Mouse (Mus musculus) small intestine, adult 2 months (tissue): Measurements from ENCODE around the gene Arid5a. TPM values are rescaled to one million over a fixed set of nuclear protein-coding genes. Genes with fewer than 3 reads are reported as not detected.
A peak's percentile ranks its signal among the peaks of the same experiment; 100 is the strongest.

Experiments used
- H3K27ac ChIP-seq: fragments of 200-500 bp; 2 replicates; pipeline ENCODE4 v1.5.1; 2012; ENCODE audit warnings: low read depth, low read length, control low read depth, inconsistent platforms; ENCODE audit not compliant: insufficient read depth
- H3K27me3 ChIP-seq: fragments of 200-500 bp; 2 replicates; pipeline ENCODE4 v1.6.1; 2012; ENCODE audit warnings: mild to moderate bottlenecking, moderate library complexity, low read length, inconsistent platforms; ENCODE audit not compliant: control insufficient read depth, insufficient read depth
- H3K36me3 ChIP-seq: fragments of 200-500 bp; 2 replicates; pipeline ENCODE4 v1.6.1; 2012; ENCODE audit warnings: mild to moderate bottlenecking, low read length, control low read depth, inconsistent platforms; ENCODE audit not compliant: control insufficient read depth, insufficient read depth
- H3K4me1 ChIP-seq: fragments of 200-500 bp; 2 replicates; pipeline ENCODE4 v1.6.1; 2012; ENCODE audit warnings: low read length, inconsistent platforms, mixed read lengths; ENCODE audit not compliant: control insufficient read depth, insufficient read depth, insufficient read length
- H3K4me3 ChIP-seq: fragments of 200-500 bp; 2 replicates; pipeline ENCODE4 v1.5.1; 2012; ENCODE audit warnings: low read depth, mild to moderate bottlenecking, control low read depth, inconsistent platforms, low read length, moderate library complexity
- CTCF ChIP-seq: fragments of 200-500 bp; IDR thresholded peaks from 2 replicates; pipeline ENCODE4 v1.5.1; 2012; ENCODE audit warnings: low read depth, mild to moderate bottlenecking, control low read depth, inconsistent platforms, low read length, moderate library complexity, mixed read lengths; ENCODE audit not compliant: insufficient replicate concordance, insufficient read length; ENCODE audit errors: extremely low read depth
- POLR2A ChIP-seq: fragments of 200-500 bp; IDR thresholded peaks from 2 replicates; pipeline ENCODE4 v1.6.1; 2012; ENCODE audit warnings: low read depth, mild to moderate bottlenecking, control low read depth, inconsistent platforms, low read length, moderate library complexity
- WGBS: fragments of 180-500 bp; shearing (Covaris S2); methylation state at CpG from one replicate; pipeline ENCODE4 v1.1.7; 2018; 5-methylcytosine and 5-hydroxymethylcytosine counted together
- polyA plus RNA-seq: library from polyadenylated mRNA; depleted of rRNA; stranded (reverse); fragments of >200 nt; gene quantifications from 2 replicates; pipeline ENCODE4 v1.2.3, GENCODE M21; 2012

Gene Arid5a
- polyA plus RNA-seq, 1 experiment: 11.1 TPM

DNA sequence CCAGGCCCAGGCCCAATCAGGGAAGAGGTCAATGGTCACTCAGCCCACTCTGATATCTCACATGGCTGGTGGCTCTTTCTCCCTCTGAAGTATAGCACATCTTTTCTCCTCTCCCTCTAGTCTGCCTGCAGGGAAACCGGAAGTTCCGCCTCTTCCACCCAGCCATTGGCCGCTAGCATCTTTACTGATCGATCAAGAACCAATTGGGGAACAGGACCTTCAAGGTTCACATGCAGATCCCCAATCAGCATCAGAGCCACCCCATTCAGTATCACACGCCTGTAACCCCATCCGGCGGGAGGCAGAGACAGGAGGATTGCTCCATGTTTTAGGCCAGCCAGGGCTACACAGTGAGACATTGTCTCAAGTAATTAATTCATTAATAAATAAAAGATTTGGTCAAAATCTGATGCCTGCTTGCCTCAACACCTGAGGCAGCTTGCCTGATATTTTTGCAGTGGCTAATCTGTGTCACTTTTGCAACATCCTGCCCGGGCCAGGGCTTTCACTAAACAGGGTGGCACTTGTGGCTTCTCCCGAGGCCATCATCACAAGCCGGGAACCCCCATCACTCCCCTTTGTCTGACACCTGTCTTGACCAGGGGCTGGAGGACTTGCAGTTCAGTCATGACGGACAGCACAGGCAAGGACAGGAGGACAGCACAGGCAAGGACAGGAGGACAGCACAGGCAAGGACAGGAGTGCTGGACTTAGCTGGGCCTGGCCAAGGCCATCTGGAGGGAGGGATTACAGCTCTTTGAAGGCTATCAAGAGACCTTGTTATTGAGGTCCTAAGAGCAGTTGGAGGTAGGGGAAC, 7.6 kb downstream of the Arid5a start:
- no peak for TF ChIP-seq POLR2A
- Histone ChIP-seq H3K27ac (no peak overlapping the region), H3K4me3 (no peak overlapping the region), H3K27me3 (no peaks in the 10 kb centered on the region), H3K4me1 (peaks cover 2% of the 10 kb centered on the region), H3K36me3 (peaks cover 14% of the 10 kb centered on the region)
- WGBS: 92% methylated on average over 11 of the region's 11 CpGs

DNA sequence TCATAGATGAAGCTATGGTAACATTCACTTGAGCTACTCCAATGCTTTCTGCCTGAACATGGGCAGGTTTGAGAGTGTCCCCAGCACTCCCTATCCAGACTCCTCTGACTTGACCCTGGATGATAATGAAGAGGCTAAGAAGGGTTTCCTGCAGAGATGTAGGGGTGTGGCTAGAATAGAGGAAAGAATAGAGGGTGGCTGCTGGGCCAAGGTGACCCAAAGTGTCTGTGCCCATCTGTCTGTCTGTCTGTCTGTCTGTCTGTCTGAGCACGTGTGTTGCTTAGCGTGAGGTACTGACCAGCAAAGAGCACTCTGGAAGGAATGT, 8.2 kb downstream of the Arid5a start:
- H3K27me3 ChIP-seq: no peaks in the 10 kb centered on the region
- H3K4me1 ChIP-seq: peaks cover 2% of the 10 kb centered on the region
- no peak overlapping the region for H3K4me3 ChIP-seq
- TF ChIP-seq CTCF (no peak), POLR2A (no peak)
- 92% methylated on average over 2 of the region's 2 CpGs for WGBS
- H3K27ac ChIP-seq: no peak overlapping the region
- peaks cover 19% of the 10 kb centered on the region for H3K36me3 ChIP-seq

DNA sequence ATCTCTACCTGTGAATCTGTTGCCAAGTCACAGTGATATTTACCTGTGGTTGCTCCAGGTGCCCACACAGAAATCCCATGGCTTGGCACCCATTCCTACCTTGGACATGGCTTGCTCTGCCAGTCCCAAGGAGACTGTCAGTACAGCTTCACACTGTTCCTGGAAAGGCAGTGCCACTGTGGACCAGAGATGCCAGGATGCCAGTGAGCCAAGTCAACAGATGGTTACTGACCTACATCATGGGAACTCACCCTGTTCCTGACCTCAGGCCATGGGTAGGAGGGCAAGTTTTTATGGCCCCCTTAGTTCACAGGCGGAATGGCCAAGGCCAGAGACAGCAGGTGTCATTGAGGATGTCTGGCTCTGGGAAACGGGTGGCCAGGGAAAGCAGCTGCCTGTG, 13.6 kb downstream of the Arid5a start:
- no peaks in the 10 kb centered on the region; the same call in 1 of the 2 replicates for H3K4me1 ChIP-seq
- H3K4me3 ChIP-seq: no peak overlapping the region
- H3K27me3 ChIP-seq: no peaks in the 10 kb centered on the region
- WGBS: 59% methylated on average over 2 of the region's 2 CpGs
- no peak overlapping the region for H3K27ac ChIP-seq
- H3K36me3 ChIP-seq: peaks cover 18% of the 10 kb centered on the region
- TF ChIP-seq POLR2A (no peak), CTCF (no peak)

DNA sequence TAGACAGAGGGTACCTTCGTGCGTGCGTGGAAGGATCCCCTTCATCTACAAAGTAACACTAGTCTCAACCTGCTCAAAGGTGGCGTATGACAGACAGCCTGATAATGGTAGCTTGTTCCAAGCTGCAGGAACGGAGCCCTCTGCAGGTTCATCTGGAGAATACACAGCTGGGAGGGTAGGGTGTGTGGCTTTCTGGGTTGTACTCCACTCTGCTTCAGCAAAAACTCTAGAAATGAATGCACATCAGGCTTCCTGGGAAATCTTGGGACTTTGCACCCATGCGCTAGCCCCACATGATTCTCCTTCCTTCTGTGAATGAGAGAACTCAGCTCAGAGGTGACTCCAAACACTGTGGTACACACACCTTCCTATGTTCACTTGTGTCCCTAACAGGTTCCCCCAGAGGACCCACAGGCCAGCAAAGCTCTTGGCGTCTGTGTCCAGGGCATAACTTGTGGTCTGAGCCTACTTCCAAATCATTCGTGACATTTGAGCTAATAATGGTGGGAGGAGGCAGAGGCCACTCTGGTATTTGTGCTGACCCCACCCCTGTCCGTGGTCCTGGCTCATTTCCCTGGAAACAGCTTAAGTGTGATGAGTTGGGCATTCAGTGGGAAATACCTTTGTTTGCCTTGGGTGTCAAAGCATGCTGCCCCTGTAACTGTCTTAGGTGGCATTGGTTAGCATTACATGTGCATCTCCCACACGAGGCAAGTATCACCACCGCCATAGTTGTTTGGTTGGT, 14.5 kb downstream of the Arid5a start:
- peaks cover 16% of the 10 kb centered on the region for H3K36me3 ChIP-seq
- WGBS: 63% methylated on average over 11 of the region's 11 CpGs

DNA sequence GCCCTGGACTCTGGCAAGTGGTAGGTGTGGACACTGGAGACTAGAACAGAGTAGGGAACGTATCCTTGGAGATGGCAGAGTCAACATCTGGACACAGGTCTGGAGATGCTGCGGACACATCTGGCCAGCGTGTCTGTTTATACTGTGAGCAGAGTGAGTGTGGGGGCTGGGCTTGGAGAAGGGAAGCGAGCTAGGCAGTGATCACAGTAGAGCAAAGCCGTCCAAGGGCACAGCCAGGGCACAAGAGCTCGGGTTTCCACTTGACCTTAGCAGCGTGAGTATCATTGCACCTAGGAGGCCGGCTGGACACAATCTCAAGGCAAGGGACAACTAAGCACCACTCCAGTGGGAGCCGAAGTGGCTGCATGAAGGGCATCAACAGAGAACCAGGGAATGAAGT, 15.5 kb downstream of the Arid5a start:
- no peaks in the 10 kb centered on the region for H3K4me1 ChIP-seq
- H3K4me3 ChIP-seq: no peak overlapping the region
- H3K36me3 ChIP-seq: peaks cover 16% of the 10 kb centered on the region
- TF ChIP-seq CTCF (no peak), POLR2A (no peak)
- H3K27ac ChIP-seq: no peak overlapping the region
- 82% methylated on average over 9 of the region's 9 CpGs for WGBS
- no peaks in the 10 kb centered on the region for H3K27me3 ChIP-seq

More for the DNA sequence above, 14.5 kb downstream of the Arid5a start:
- H3K4me1 ChIP-seq: no peaks in the 10 kb centered on the region
- no peaks in the 10 kb centered on the region for H3K27me3 ChIP-seq
- H3K4me3 ChIP-seq: no peak overlapping the region
- H3K27ac ChIP-seq: no peak overlapping the region
- TF ChIP-seq POLR2A (no peak), CTCF (peak; percentile 15; the same call in 1 of the 2 replicates)

DNA sequence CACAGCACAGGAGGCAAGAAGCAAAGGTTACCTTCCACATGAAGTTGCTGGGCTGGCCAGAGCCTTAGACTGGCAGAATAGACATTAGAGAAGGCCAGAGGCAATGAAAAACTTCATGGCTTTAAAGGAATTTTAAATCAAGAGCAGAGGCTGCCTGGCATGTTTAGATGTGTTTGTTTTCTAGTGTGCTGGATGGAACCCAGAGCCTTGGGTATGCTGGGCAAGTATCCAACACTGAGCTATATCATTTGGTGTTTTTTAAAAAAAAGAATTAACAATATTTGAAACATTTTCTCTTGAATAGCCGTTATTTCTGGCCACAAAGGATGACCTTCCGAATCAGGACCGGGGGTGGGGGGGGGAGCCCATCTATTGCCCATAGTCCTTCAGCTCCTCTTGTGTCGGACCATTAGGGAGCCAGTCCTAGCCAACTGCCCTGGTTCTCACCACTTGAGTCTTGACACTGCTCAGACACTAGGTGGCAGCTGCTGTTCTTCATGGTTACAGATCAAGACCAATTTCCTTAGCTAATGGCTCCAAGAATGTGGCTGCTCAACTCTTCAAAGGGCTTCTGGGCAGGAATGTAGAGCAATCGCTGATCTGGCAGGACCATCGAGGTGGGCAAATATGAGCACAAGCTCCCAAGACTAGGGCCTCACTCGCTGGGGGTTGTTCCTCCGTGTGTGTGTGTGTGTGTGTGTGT, 16.4 kb downstream of the Arid5a start:
- 27% methylated on average over 8 of the region's 8 CpGs for WGBS
- H3K4me1 ChIP-seq: no peaks in the 10 kb centered on the region
- peak; percentile 56; the same call in 1 of the 2 replicates for TF ChIP-seq CTCF
- TF ChIP-seq POLR2A: no peak
- no peak overlapping the region for H3K27ac ChIP-seq
- H3K36me3 ChIP-seq: peaks cover 11% of the 10 kb centered on the region
- no peaks in the 10 kb centered on the region for H3K27me3 ChIP-seq
- no peak overlapping the region for H3K4me3 ChIP-seq

DNA sequence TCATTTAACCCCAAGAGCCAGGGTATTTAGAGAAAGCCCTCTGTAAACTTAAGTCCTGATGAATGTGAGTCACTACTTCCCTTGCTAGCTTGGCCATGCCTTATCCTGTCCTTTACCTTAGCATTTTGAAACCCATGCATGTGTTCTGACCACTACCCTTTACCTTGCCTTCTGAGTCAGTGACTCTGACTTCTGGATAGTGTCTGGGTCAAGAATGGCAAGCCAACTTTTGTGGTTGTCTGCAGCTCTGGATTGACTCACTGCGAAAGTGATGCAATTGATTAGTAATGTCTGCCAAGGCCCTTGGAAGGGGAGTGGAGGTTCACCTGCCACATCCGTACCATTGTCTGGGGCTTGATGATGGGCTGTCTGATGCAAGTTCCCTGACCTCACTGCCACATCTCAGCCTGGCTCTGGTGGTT, 18.4 kb downstream of the Arid5a start:
- Histone ChIP-seq H3K36me3 (0 out of 2 replicates have a peak, but pooled peaks cover 1% of the 10 kb centered on the region), H3K4me1 (no peaks in the 10 kb centered on the region), H3K27ac (no peak overlapping the region), H3K4me3 (no peak overlapping the region), H3K27me3 (no peaks in the 10 kb centered on the region)
- 85% methylated on average over 2 of the region's 2 CpGs for WGBS
- TF ChIP-seq POLR2A (no peak), CTCF (no peak)
